Mouse (Mus musculus) embryo, embryonic 11 days (tissue): Measurements from ENCODE around the gene Nufip1.

Experiments
- DNase-seq: peaks from one replicate; pipeline ENCODE4 v3.0.0-alpha.2; 2015

Nufip1 gene

GRCm38 (mm10) chr14:76110396-76111221 is at the start of gene Nufip1, which contains the start of gene Gpalpp1:
Gene Nufip1, plus strand, starts transcription at chr14:76110891.
Gene Gpalpp1, minus strand, starts transcription at chr14:76110760.
- peak; percentile 97 for DNase-seq

GRCm38 (mm10) chr14:76067237-76067636 is 43.5 kb upstream of the Nufip1 start:
- no peak for DNase-seq

DNA sequence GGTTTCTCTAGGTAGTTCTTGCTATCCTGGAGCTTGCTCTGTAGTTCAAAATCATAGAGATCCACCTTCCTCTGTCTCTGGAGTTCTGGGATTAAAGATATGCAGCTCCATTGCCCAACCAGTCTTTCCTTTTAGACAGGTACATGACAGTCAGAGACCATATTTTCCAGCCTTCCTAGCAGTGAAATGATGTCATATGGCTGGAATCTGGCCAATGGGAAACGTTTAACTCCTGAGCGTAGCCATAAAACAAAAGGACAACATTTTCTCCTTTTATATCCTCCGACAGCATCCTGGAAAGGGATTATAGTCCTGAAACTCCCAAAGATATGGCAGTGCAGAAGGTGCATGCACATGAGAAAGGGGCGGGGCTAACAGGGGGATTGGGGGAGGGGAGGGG is 42.4 kb upstream of the Nufip1 start:
- DNase-seq, result no peak

GRCm38 (mm10) chr14:76069296-76069695 is 41.4 kb upstream of the Nufip1 start:
- no peak for DNase-seq

GRCm38 (mm10) chr14:76072626-76073025 is 38.1 kb upstream of the Nufip1 start:
- no peak for DNase-seq

DNA sequence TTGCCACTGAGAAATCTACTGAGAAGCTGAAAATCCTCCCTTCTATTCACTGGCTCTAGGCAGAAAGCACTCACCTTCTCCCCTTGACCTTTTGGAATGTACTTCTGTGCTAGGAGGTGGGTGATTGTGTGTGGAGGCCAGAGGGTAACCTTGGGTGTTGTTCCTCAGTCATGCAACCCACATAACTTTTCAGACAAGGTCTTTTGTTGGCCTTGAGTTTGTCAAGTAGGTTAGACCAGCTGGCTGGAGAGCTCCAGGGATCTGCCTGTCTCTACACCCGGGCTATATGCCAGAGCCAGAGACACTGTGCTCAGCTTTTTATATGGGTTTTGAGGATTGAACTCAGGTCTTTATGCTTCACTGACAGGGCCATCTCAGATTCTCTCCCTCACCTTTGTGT is 36.5 kb upstream of the Nufip1 start:
- no peak for DNase-seq

DNA sequence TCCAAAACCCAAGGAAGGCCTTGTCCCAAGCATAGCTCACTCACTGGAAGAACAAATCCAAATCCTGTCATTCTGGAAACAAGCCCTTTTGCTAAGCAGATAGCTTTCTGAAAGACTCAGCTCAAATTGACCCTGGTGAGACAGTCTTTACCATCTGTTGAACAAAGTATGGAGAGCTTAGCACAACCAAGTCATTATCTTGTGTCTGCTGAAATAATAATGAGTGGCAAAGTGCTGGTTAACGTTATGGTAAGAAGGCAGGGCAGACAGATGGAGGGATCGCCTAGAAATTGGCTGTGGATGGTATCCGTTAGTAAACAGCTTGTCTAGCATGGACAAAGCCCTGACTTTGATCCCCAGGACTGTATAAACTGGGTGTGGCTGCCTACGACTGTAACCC is 35.0 kb upstream of the Nufip1 start:
- DNase-seq, result no peak

- DNase-seq, result no peak
Measured at GRCm38 (mm10) chr14:76076602-76077001, 34.1 kb upstream of the Nufip1 start.

GRCm38 (mm10) chr14:76077088-76077491 is 33.6 kb upstream of the Nufip1 start:
- DNase-seq, result peak; percentile 79

DNA sequence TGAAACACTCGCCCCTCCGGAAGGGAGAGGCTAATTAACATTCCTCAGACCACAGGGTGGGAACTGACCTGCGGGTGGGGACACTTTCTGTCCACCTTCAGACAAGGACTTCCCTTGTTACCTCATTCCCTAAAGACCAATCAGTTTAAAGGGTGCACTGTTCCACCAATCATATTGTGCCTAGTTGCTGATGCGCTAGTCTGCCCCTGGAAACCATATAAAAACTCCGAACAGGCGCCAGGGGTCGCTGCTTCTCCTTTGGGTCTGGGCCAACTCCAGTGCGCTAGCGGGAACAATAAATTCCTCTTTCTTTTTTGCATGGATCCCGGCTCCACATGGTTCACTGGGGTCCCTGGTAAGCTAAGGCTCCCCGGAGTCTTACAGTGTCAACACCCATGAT is 29.2 kb upstream of the Nufip1 start:
- DNase-seq, result no peak

- DNase-seq, result no peak
Measured at GRCm38 (mm10) chr14:76082086-76082636, 28.5 kb upstream of the Nufip1 start.

DNA sequence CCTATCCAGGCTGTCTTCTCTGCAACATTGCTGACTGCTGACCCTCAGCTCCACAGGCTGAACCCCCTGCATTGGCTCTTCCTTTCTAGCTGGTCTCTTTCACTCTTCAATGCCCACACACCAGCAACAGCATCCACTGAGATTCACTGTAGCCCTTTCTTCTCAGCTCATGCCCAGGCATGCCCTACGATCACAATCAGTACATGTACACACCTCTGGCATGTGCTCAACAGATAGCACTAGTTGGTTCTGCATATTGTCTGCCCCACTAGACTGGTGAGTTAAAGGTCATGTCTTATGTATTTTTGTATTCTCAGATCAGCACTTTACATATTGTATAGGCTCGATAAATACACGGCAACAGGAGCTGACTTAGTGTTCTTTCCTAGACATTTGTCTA is 26.5 kb upstream of the Nufip1 start:
- no peak for DNase-seq

DNA sequence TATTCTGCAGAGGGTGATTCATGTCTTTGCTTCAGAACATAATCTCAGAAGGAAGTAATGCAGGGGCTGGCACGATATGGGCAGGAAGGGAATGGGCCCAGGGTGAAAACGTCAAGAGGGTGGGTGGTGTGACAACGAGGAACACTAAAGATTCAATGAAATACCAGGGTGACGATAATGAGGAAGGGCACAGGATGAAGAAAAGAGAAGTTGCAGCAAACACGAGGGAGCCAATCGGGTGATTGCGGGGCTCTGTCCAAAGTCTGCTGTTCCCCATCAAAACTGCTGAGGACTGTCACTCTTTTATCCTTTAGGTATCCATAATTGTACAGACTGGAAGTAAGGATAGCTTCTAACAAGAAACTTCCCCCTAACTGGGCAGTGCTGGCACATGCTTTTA is 13.4 kb upstream of the Nufip1 start:
- DNase-seq, result no peak

DNA sequence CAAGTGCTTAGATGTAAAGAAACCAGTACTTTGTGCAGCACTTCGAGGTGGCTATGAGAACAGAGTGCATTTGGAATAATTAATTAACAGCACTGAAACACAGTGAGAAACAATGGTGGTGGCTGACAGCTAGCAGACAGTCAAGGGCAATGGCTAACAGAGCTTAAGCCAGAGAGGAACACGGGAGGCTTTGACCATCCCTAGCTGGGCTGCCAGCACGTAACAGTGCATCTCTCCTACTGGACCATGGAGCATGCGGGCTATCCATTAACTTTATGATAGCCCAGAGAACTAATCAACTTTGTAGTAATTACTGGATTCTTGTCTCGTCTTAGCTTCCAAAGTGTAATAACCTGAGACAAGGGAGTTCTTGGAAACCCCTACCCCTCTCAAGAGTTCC is 12.9 kb upstream of the Nufip1 start:
- no peak for DNase-seq

DNA sequence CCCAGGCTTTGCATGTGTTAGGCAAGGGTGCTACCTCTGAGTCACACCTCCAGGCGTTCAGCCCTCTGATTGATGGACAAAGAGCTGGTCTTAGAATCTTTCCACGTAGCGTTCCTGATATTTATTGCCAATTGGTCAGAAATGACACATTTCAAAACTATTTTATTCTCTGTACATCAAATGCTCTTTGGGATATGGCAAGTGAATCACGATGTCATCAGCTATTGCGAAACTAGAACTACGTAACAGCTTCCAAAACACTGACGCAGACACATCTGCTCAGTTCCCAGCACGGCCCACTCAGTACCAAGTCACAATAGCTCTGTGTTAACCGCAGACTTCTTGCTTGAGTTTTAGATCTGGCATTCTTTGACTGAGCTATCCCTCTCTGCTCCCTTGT is 11.1 kb upstream of the Nufip1 start:
- no peak for DNase-seq

DNA sequence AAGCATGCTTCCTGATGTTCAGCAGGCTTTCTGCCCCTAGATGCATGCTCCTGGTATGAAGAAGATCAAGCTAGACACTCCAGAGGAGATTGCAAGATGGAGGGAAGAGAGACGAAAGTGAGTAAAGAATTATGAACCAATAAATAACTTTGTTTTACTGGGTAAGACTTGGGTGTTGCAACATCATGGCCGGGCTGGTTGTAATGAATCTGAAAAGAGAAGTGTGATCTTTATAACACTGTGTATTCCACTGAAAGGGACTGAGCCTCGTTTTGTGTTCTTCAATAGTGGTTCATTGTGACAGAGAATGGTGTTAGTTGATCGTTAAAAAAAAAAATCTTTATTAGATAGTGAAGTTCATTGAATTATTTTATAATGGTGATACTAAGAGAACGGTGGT is 5.1 kb downstream of the Nufip1 start:
- DNase-seq, result no peak

DNA sequence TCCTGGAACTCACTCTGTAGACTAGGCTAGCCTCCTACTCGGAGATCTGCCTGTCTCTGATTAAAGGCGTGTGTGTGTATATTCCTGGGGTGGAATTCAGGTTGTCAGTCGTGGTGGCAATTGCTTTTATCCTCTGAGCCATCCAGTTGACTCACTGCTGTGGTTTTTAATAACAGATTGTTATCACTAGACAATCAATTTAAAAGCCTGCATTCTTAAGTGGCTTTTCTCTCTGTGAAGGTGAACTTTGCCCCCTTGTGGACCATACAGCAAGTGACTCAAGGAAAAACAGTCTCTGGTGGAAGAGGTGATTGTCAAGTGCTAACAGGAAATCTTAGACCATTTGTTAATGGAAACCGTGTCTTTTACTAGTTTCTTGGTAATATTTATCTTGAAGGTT is 8.3 kb downstream of the Nufip1 start:
- DNase-seq, result peak; percentile 19

GRCm38 (mm10) chr14:76120472-76120871 is 9.8 kb downstream of the Nufip1 start:
- no peak for DNase-seq

- DNase-seq, result peak; percentile 74
Measured at GRCm38 (mm10) chr14:76121901-76122662, 11.4 kb downstream of the Nufip1 start.

- DNase-seq, result no peak
Measured at GRCm38 (mm10) chr14:76122663-76123058, 12.0 kb downstream of the Nufip1 start.

- no peak for DNase-seq
Measured at GRCm38 (mm10) chr14:76127311-76127710, 16.6 kb downstream of the Nufip1 start.

- DNase-seq, result no peak
Measured at GRCm38 (mm10) chr14:76128174-76128573, 17.5 kb downstream of the Nufip1 start.

DNA sequence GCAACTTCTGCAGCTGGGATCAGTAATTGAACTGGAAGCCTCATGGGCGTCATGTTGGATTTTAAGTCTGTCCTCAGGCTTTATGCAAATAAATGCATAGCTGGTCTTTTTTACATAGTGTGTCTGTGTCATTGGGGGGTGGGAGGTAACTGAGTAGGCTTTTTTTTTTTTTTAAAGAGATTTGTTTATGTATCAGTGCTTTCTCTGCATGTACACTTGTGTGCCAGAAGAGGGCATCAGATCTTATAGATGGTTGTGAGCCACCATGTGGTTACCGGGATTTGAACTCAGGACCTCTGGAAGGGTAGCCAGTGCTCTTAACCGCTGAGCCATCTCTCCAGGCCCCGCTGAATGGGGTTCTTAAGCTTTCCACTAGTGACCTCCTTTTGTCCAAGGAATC is 24.3 kb downstream of the Nufip1 start:
- DNase-seq, result no peak

- DNase-seq, result no peak
Measured at GRCm38 (mm10) chr14:76145248-76145647, 34.6 kb downstream of the Nufip1 start.
